In the genomic region with DNA sequence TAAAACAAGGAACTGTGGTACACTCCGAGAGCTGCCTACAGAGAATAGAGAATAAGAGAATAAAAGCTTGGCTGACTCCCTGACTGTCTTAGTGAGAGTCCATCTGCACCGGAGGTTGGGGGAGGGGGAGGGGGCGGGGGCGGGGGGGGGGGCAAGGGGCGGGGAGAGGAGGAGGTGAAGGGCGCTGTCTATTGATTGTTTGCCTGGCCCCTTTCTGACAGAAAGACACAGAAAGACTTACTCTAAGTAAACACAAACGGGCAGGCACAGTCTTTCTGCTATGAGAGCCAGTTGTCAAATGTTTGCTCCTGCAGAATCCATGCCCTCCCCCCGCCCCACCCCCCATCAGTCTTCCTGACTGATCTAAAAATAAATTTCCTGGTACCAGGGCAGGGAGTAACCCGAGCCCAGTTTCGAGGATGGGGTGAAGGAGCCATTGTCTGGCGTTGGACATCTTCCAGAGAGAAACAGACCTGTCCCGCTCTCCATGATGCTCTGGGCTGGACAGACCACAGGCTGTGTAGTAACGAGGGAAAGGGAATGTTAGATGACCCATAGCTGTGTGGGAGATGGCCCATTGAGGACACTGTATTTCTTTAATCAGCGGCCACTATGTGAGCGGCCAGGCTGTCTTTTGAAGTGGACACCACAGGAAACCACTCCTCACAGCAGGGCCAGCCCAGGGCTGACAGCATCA, we compare ENCODE assay signal across 8 mouse cellular contexts.
DNase-seq lines count a peak whose midpoint lies in the region; ATAC-seq and TF ChIP-seq lines count a peak whose summit lies in the region.

No protein-coding gene starts in this region.

- no peak for TF ChIP-seq CTCF in stomach, postnatal 0 days (IDR thresholded peaks at IDR 0.05; ENCODE audit: low read depth)

- TF ChIP-seq EP300 in stomach, postnatal 0 days (optimal IDR thresholded peaks at IDR 0.05), result no peak

- H3K9ac ChIP-seq in hindbrain, embryonic 12.5 days, result 0 out of 2 replicates have a peak overlapping the region, but pooled peaks have one; percentile 15
- H3K9ac ChIP-seq in lung, embryonic 16.5 days (ENCODE audit: low read length), result no peak overlapping the region
- H3K9ac ChIP-seq in stomach, postnatal 0 days (ENCODE audit: low read length), result no peak overlapping the region

- peaks cover 43% of the 10 kb centered on the region for H3K4me1 ChIP-seq in hindbrain, embryonic 12.5 days
- peaks cover 21% of the 10 kb centered on the region for H3K4me1 ChIP-seq in lung, embryonic 16.5 days (replicated peaks; ENCODE audit: control insufficient read depth, insufficient read depth, low read length)
- H3K4me1 ChIP-seq in stomach, postnatal 0 days (replicated peaks; ENCODE audit: control insufficient read depth, insufficient read depth), result no peaks in the 10 kb centered on the region

- peak overlapping the region; percentile 42 for H3K4me2 ChIP-seq in hindbrain, embryonic 12.5 days (replicated peaks)
- H3K4me2 ChIP-seq in lung, embryonic 16.5 days (ENCODE audit: low read depth, low read length), result peak overlapping the region; percentile 36
- H3K4me2 ChIP-seq in stomach, postnatal 0 days (replicated peaks; ENCODE audit: low read depth), result peak overlapping the region; percentile 32

- no peaks in the 10 kb centered on the region for H3K9me3 ChIP-seq in hindbrain, embryonic 12.5 days (replicated peaks)
- H3K9me3 ChIP-seq in lung, embryonic 16.5 days (ENCODE audit: control insufficient read depth, low read length), result no peaks in the 10 kb centered on the region
- H3K9me3 ChIP-seq in stomach, postnatal 0 days (ENCODE audit: control insufficient read depth, low read length), result no peaks in the 10 kb centered on the region

- H3K27me3 ChIP-seq in hindbrain, embryonic 12.5 days, result no peaks in the 10 kb centered on the region
- no peaks in the 10 kb centered on the region for H3K27me3 ChIP-seq in lung, embryonic 16.5 days (ENCODE audit: control insufficient read depth, insufficient read depth, low read depth, low read length)
- H3K27me3 ChIP-seq in stomach, postnatal 0 days (ENCODE audit: control insufficient read depth, insufficient read depth, low read length), result no peaks in the 10 kb centered on the region

- no peaks in the 10 kb centered on the region for H3K36me3 ChIP-seq in hindbrain, embryonic 12.5 days
- H3K36me3 ChIP-seq in lung, embryonic 16.5 days (ENCODE audit: control insufficient read depth, insufficient read depth, low read length), result no peaks in the 10 kb centered on the region
- H3K36me3 ChIP-seq in stomach, postnatal 0 days (ENCODE audit: control insufficient read depth, insufficient read depth, low read length), result no peaks in the 10 kb centered on the region

- no peak for DNase-seq in frontal cortex, postnatal 36 days (ENCODE audit: low spot score in 2 of 2)
- DNase-seq in embryo, embryonic 10 days (ENCODE audit: low spot score), result peak; percentile 69
- DNase-seq in stomach, postnatal 0 days (ENCODE audit: low spot score), result no peak
- no peak for DNase-seq in gastrocnemius, postnatal 10 days
- no peak for DNase-seq in right cerebral cortex, adult 18-20 months

- H3K4me3 ChIP-seq in hindbrain, embryonic 12.5 days, result no peak overlapping the region; the same call in 1 of the 2 replicates
- no peak overlapping the region for H3K4me3 ChIP-seq in lung, embryonic 16.5 days (ENCODE audit: low read length)
- no peak overlapping the region for H3K4me3 ChIP-seq in stomach, postnatal 0 days (ENCODE audit: low read depth, low read length)

- H3K27ac ChIP-seq in hindbrain, embryonic 12.5 days, result peak overlapping the region; percentile 86
- H3K27ac ChIP-seq in lung, embryonic 16.5 days (ENCODE audit: low read length), result peak overlapping the region; percentile 62
- H3K27ac ChIP-seq in stomach, postnatal 0 days (replicated peaks), result peak overlapping the region; percentile 3; the same call in 1 of the 2 replicates

- WGBS in hindbrain, embryonic 12.5 days, result 2% methylated on average over 11 of the region's 15 CpGs
- WGBS in lung, embryonic 16.5 days, result 2% methylated on average over 11 of the region's 15 CpGs
- WGBS in stomach, postnatal 0 days, result 2% methylated on average over 11 of the region's 15 CpGs

- peak; percentile 41 for ATAC-seq in frontal cortex, adult (ENCODE audit: low TSS enrichment)
- ATAC-seq in hindbrain, embryonic 12.5 days (ENCODE audit: low FRiP score), result peak; percentile 59
- ATAC-seq in lung, embryonic 16.5 days (ENCODE audit: low read depth), result peak; percentile 56
- peak; percentile 21; the same call in 1 of the 2 replicates for ATAC-seq in stomach, postnatal 0 days (ENCODE audit: low FRiP score, low TSS enrichment)

Comparison
In these comparisons a context has a peak if more than half of its experiments do, and no peak if none do; other contexts are left out.
1. H3K27ac ChIP-seq: peak in every context shown above with its lines; median percentile 86 in hindbrain, embryonic 12.5 days; 62 in lung, embryonic 16.5 days; 3 in stomach, postnatal 0 days.